ENCODE assay signal across 15 mouse cellular contexts in the genomic region with DNA sequence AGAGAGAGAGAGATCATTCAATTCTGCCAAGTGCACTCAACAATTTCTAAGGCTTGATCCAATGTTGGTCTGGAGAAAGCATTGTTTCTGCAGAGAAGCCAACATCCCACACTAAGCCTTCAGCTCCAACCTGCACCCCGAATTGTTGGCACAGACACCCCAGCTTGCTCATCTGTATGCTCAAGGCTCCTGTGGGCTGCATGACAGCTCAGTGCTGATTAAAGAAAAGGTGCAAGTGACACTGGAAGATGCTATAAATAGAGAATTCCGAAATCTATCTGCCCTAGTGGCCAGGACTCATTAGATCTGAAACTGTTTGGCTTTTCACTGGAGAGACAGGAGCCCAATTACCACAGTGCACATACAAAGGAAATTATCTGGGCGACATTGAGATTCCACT.
A peak's percentile ranks its signal among the peaks of the same experiment; 100 is the strongest.
DNase-seq lines count a peak whose midpoint lies in the region; ATAC-seq and TF ChIP-seq lines count a peak whose summit lies in the region.
"Had no signal": no experiment of that assay in that cellular context is flagged by ENCODE, and none has a peak within 500 bp of the region (broad histone marks: within the 10 kb centered on the region; RNA-seq: fewer than 3 reads in every experiment).

No protein-coding gene starts in this region.

- H3K4me2 ChIP-seq in hindbrain, embryonic 16.5 days (ENCODE audit: low read length): no peak overlapping the region
- H3K4me2 ChIP-seq in hindbrain, embryonic 12.5 days (replicated peaks): no peak overlapping the region
- H3K4me2 ChIP-seq in forebrain, postnatal 0 days (ENCODE audit: low read depth): no peak overlapping the region
- H3K4me2 ChIP-seq: neural tube, embryonic 13.5 days had no signal

- no peak overlapping the region for H3K27ac ChIP-seq in hindbrain, embryonic 16.5 days (ENCODE audit: low read depth, low read length)
- H3K27ac ChIP-seq in hindbrain, embryonic 12.5 days: no peak overlapping the region
- no peak overlapping the region for H3K27ac ChIP-seq in forebrain, postnatal 0 days (ENCODE audit: low read depth, low read length)
- H3K27ac ChIP-seq: liver, embryonic 14.5 days; neural tube, embryonic 13.5 days had no signal

- 48% methylated on average over 3 of the region's 3 CpGs for WGBS in hindbrain, embryonic 16.5 days
- WGBS in hindbrain, embryonic 12.5 days: 72% methylated on average over 3 of the region's 3 CpGs
- 13% methylated on average over 3 of the region's 3 CpGs for WGBS in forebrain, postnatal 0 days

- no peaks in the 10 kb centered on the region for H3K9me3 ChIP-seq in hindbrain, embryonic 16.5 days (ENCODE audit: control insufficient read depth, low read length)
- no peaks in the 10 kb centered on the region for H3K9me3 ChIP-seq in hindbrain, embryonic 12.5 days (replicated peaks)
- H3K9me3 ChIP-seq in forebrain, postnatal 0 days (ENCODE audit: low read length): no peaks in the 10 kb centered on the region
- H3K9me3 ChIP-seq: neural tube, embryonic 13.5 days had no signal

- no peak overlapping the region for H3K9ac ChIP-seq in hindbrain, embryonic 16.5 days (ENCODE audit: low read depth, low read length)
- H3K9ac ChIP-seq in hindbrain, embryonic 12.5 days: no peak overlapping the region
- H3K9ac ChIP-seq in forebrain, postnatal 0 days: no peak overlapping the region
- H3K9ac ChIP-seq: liver, embryonic 14.5 days; neural tube, embryonic 13.5 days had no signal

- no peaks in the 10 kb centered on the region for H3K27me3 ChIP-seq in hindbrain, embryonic 16.5 days (replicated peaks; ENCODE audit: control insufficient read depth, insufficient read depth, low read length)
- H3K27me3 ChIP-seq in hindbrain, embryonic 12.5 days: no peaks in the 10 kb centered on the region
- no peaks in the 10 kb centered on the region for H3K27me3 ChIP-seq in forebrain, postnatal 0 days (ENCODE audit: insufficient read depth, low read length)
- H3K27me3 ChIP-seq: neural tube, embryonic 13.5 days; Patski had no signal

- no peak for TF ChIP-seq CTCF in forebrain, postnatal 0 days (IDR thresholded peaks at IDR 0.05; ENCODE audit: low read depth)

- DNase-seq in frontal cortex, adult 2 months (ENCODE audit: extremely low spot score in 1 of 2, low spot score in 1 of 2): peak; percentile 57 to 79
- no peak for DNase-seq in frontal cortex, postnatal 25 days (ENCODE audit: low spot score in 2 of 2)
- peak; percentile 74 for DNase-seq in Muller cell, postnatal 12 days (ENCODE audit: inconsistent ontology term)
- peak; percentile 14 for DNase-seq in forebrain, postnatal 0 days
- no peak for DNase-seq in kidney, adult 18-20 months
- DNase-seq: adrenal gland, postnatal 14 days; cerebellum, postnatal 10 days; thymus, adult 2 months had no signal

- H3K36me3 ChIP-seq in hindbrain, embryonic 16.5 days (ENCODE audit: control insufficient read depth, insufficient read depth, low read length): no peaks in the 10 kb centered on the region
- H3K36me3 ChIP-seq in hindbrain, embryonic 12.5 days: no peaks in the 10 kb centered on the region
- no peaks in the 10 kb centered on the region for H3K36me3 ChIP-seq in forebrain, postnatal 0 days (ENCODE audit: insufficient read depth)
- H3K36me3 ChIP-seq: neural tube, embryonic 13.5 days had no signal

- peak; percentile 34; the same call in 1 of the 2 replicates for ATAC-seq in hindbrain, embryonic 16.5 days
- no peak for ATAC-seq in hindbrain, embryonic 12.5 days (ENCODE audit: low FRiP score)
- 0 out of 2 replicates have a peak, but pooled peaks have one; percentile 12 for ATAC-seq in forebrain, postnatal 0 days
- ATAC-seq in megakaryocyte-erythroid progenitor cell, adult 5-6 weeks (replicated peaks; ENCODE audit: low FRiP score, low TSS enrichment, poor library complexity, severe bottlenecking): no peak
- ATAC-seq: intestine, postnatal 0 days had no signal

- H3K4me1 ChIP-seq in hindbrain, embryonic 16.5 days (ENCODE audit: control insufficient read depth, insufficient read depth, low read depth, low read length): peaks cover 15% of the 10 kb centered on the region
- H3K4me1 ChIP-seq in hindbrain, embryonic 12.5 days: no peaks in the 10 kb centered on the region
- 0 out of 2 replicates have a peak, but pooled peaks cover 13% of the 10 kb centered on the region for H3K4me1 ChIP-seq in forebrain, postnatal 0 days (ENCODE audit: insufficient read depth)

- H3K4me3 ChIP-seq in hindbrain, embryonic 16.5 days (ENCODE audit: low read length): no peak overlapping the region
- no peak overlapping the region for H3K4me3 ChIP-seq in hindbrain, embryonic 12.5 days
- no peak overlapping the region for H3K4me3 ChIP-seq in forebrain, postnatal 0 days (ENCODE audit: low read depth, low read length)
- H3K4me3 ChIP-seq: neural tube, embryonic 13.5 days had no signal

Comparison
In these comparisons a context has a peak if more than half of its experiments do, and no peak if none do; other contexts are left out.
1. DNase-seq: peak in frontal cortex, adult 2 months (2 of 2), Muller cell, postnatal 12 days (single experiment) and forebrain, postnatal 0 days (single experiment); none in frontal cortex, postnatal 25 days (0 of 2) and kidney, adult 18-20 months (single experiment).
2. ATAC-seq: peak in hindbrain, embryonic 16.5 days (single experiment) and forebrain, postnatal 0 days (single experiment); none in hindbrain, embryonic 12.5 days (single experiment) and megakaryocyte-erythroid progenitor cell, adult 5-6 weeks (single experiment).